Mouse (Mus musculus) kidney, postnatal 25 days (tissue): ENCODE data around the gene Olfr552.
A peak's percentile ranks its signal among the peaks of the same experiment; 100 is the strongest.
"Not testable (repeated sequence)": the region's sequence is repeated elsewhere in the genome, so short reads cannot be mapped to it uniquely, and the experiment has no call there.

ENCODE experiments used
- DNase-seq, 2 experiments: peaks; one replicate each; pipeline ENCODE4 v3.0.0; 2021; ENCODE audit warnings: mixed read lengths in 2 of 2

The Olfr552 gene

GRCm38 (mm10) chr7:102597378-102598031, at the start of gene Olfr552:
Olfr552 (plus strand) TSS chr7:102597770.
- no peak for DNase-seq

- no peak for DNase-seq
Observed at GRCm38 (mm10) chr7:102549570-102549969, 48.0 kb upstream of the Olfr552 start, which contains the start of gene Olfr549. Olfr549 (plus strand) TSS chr7:102549870.

- DNase-seq, result no peak
Observed at GRCm38 (mm10) chr7:102553279-102553678, 44.3 kb upstream of the Olfr552 start.

GRCm38 (mm10) chr7:102564999-102565997, 32.3 kb upstream of the Olfr552 start, which contains the start of gene Trim21:
Trim21 (minus strand) TSS chr7:102565486.
- DNase-seq, result peak; percentile 93 to 95

- DNase-seq, result no peak
Observed at GRCm38 (mm10) chr7:102566219-102566618, 31.4 kb upstream of the Olfr552 start.

- DNase-seq, result no peak
Observed at GRCm38 (mm10) chr7:102571142-102571541, 26.4 kb upstream of the Olfr552 start, which contains the start of gene Olfr550. Olfr550 (plus strand) TSS chr7:102571442.

- DNase-seq, result no peak
Observed at GRCm38 (mm10) chr7:102573174-102573830, 24.3 kb upstream of the Olfr552 start.

GRCm38 (mm10) chr7:102575998-102576397, 21.6 kb upstream of the Olfr552 start:
- DNase-seq, result no peak

- DNase-seq, result no peak
Observed at GRCm38 (mm10) chr7:102591786-102592185, 5.8 kb upstream of the Olfr552 start, which contains the start of gene Olfr551. Olfr551 (minus strand) TSS chr7:102591886.

GRCm38 (mm10) chr7:102618118-102618517, 20.5 kb downstream of the Olfr552 start, which contains the start of gene Olfr553:
Olfr553 (minus strand) TSS chr7:102618218.
- no peak for DNase-seq

GRCm38 (mm10) chr7:102619608-102620007, 22.0 kb downstream of the Olfr552 start:
- no peak for DNase-seq

GRCm38 (mm10) chr7:102620368-102620767, 22.8 kb downstream of the Olfr552 start:
- not testable (repeated sequence) for DNase-seq

GRCm38 (mm10) chr7:102636665-102637064, 39.1 kb downstream of the Olfr552 start:
- peak in 1 of 2 experiments; percentile 73 for DNase-seq

- no peak for DNase-seq
Observed at GRCm38 (mm10) chr7:102638132-102638531, 40.6 kb downstream of the Olfr552 start, which contains the start of gene Olfr554. Olfr554 (plus strand) TSS chr7:102638432.

- DNase-seq, result not testable (repeated sequence)
Observed at GRCm38 (mm10) chr7:102644945-102645344, 47.4 kb downstream of the Olfr552 start.
